8 mouse cellular contexts compared by ENCODE assay signal in the genomic region with DNA sequence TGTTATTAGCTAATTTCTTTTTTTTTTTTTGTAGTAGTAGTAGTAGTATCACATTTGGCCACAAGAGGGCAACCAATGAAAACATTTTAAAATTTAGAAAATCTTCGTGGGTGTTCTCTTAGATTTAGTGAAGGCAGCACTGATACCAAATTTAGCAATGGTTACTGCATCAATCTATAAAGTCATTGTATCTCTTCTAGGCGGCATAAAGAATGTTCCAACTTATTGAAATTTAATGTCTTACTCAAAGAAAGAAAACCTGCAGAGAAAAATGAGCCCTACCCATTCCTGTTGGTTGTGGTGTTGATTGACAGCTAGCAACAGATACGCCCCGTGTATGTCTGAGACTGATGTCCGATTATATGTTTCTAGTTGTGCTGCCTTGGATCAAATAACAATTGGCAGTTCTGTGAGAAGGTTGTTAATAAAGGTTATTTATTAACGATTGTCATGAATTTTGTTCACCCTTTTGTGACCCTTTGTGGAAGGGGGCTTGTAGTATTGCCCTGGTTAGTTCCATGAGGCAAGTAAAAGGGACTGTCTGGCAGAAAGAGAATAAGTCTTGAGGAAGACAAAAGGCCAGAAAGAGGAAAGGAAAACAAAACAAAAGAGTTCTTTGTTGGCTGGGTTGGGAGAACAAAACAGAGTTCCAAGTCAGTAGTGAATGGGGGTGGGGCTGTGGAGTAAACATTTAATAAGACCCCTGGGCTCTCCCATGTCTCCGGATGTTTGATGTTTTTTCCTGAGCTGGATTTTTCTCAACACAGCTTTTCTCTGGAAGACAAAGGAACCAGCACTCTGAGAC.
DNase-seq lines count a peak whose midpoint lies in the region; ATAC-seq and TF ChIP-seq lines count a peak whose summit lies in the region.

No protein-coding gene starts in this region.

- WGBS in cerebellum, adult 2 months, result 4% methylated on average over 7 of the region's 7 CpGs
- 22% methylated on average over 7 of the region's 7 CpGs for WGBS in lung, embryonic 16.5 days
- whole genome bisulfite sequencing in limb, embryonic 14.5 days, result 27% methylated on average over 7 of the region's 7 CpGs

- 0 out of 2 replicates have a peak overlapping the region, but pooled peaks have one; percentile 25 for H3K4me2 ChIP-seq in lung, embryonic 16.5 days (ENCODE audit: low read depth, low read length)
- no peak overlapping the region for H3K4me2 ChIP-seq in limb, embryonic 14.5 days (replicated peaks; ENCODE audit: low read depth, low read length, severe bottlenecking)

- peak in 1 of 2 experiments; percentile 37 for DNase-seq in cerebellum, adult 2 months
- no peak for DNase-seq in cerebellum, postnatal 4 days (ENCODE audit: low spot score in 2 of 2)
- DNase-seq in lung, postnatal 14 days, result no peak
- DNase-seq in limb, embryonic 14.5 days (ENCODE audit: low spot score), result peak; percentile 69
- DNase-seq in frontal cortex, postnatal 10 days (ENCODE audit: low spot score in 2 of 2), result no peak
- DNase-seq in urinary bladder, postnatal 25 days (ENCODE audit: low spot score), result no peak
- no peak for DNase-seq in gastrocnemius, postnatal 4 days (ENCODE audit: low spot score in 2 of 2)

- TF ChIP-seq POLR2A in cerebellum, adult 2 months (IDR thresholded peaks at IDR 0.05; ENCODE audit: borderline replicate concordance, insufficient read depth, low read length), result no peak
- TF ChIP-seq POLR2A in limb, embryonic 14.5 days (IDR thresholded peaks at IDR 0.05; ENCODE audit: borderline replicate concordance, extremely low read depth, insufficient read depth, insufficient read length), result no peak

- peak overlapping the region; percentile 8 for H3K4me3 ChIP-seq in cerebellum, adult 2 months (replicated peaks; ENCODE audit: insufficient read depth, low read depth, low read length)
- no peak overlapping the region for H3K4me3 ChIP-seq in lung, embryonic 16.5 days (ENCODE audit: low read length)
- H3K4me3 ChIP-seq in limb, embryonic 14.5 days (replicated peaks; ENCODE audit: low read length), result no peak overlapping the region

- TF ChIP-seq CTCF in cerebellum, adult 2 months (IDR thresholded peaks at IDR 0.05; ENCODE audit: borderline replicate concordance, insufficient read depth, low read depth, low read length), result peak; percentile 27; the same call in 1 of the 2 replicates

- no peak for ATAC-seq in lung, embryonic 16.5 days (ENCODE audit: low read depth)
- ATAC-seq in limb, embryonic 14.5 days (ENCODE audit: low FRiP score, low read depth), result peak; percentile 41; the same call in 1 of the 2 replicates

- H3K9me3 ChIP-seq in lung, embryonic 16.5 days (ENCODE audit: control insufficient read depth, low read length), result no peaks in the 10 kb centered on the region
- H3K9me3 ChIP-seq in limb, embryonic 14.5 days (ENCODE audit: control insufficient read depth, low read length), result no peaks in the 10 kb centered on the region

- no peaks in the 10 kb centered on the region; the same call in 1 of the 2 replicates for H3K4me1 ChIP-seq in cerebellum, adult 2 months (ENCODE audit: control insufficient read depth, insufficient read depth, low read length)
- H3K4me1 ChIP-seq in lung, embryonic 16.5 days (replicated peaks; ENCODE audit: control insufficient read depth, insufficient read depth, low read length), result no peaks in the 10 kb centered on the region; the same call in 1 of the 2 replicates
- H3K4me1 ChIP-seq in limb, embryonic 14.5 days (ENCODE audit: control insufficient read depth, insufficient read depth, low read length), result no peaks in the 10 kb centered on the region; the same call in 1 of the 2 replicates

- no peak overlapping the region for H3K27ac ChIP-seq in cerebellum, adult 2 months (ENCODE audit: insufficient read depth, low read length)
- H3K27ac ChIP-seq in lung, embryonic 16.5 days (ENCODE audit: low read length), result peak overlapping the region; percentile 4; the same call in 1 of the 2 replicates
- no peak overlapping the region for H3K27ac ChIP-seq in limb, embryonic 14.5 days (replicated peaks; ENCODE audit: low read depth, low read length)

- H3K9ac ChIP-seq in lung, embryonic 16.5 days (ENCODE audit: low read length), result no peak overlapping the region
- H3K9ac ChIP-seq in limb, embryonic 14.5 days (ENCODE audit: low read depth, low read length, severe bottlenecking), result no peak overlapping the region

- no peaks in the 10 kb centered on the region for H3K27me3 ChIP-seq in cerebellum, adult 2 months (ENCODE audit: control insufficient read depth, insufficient read depth, low read length)
- H3K27me3 ChIP-seq in lung, embryonic 16.5 days (ENCODE audit: control insufficient read depth, insufficient read depth, low read depth, low read length), result no peaks in the 10 kb centered on the region
- no peaks in the 10 kb centered on the region for H3K27me3 ChIP-seq in limb, embryonic 14.5 days (ENCODE audit: control insufficient read depth, insufficient read depth, low read length)

- no peaks in the 10 kb centered on the region for H3K36me3 ChIP-seq in lung, embryonic 16.5 days (ENCODE audit: control insufficient read depth, insufficient read depth, low read length)
- H3K36me3 ChIP-seq in limb, embryonic 14.5 days (ENCODE audit: control insufficient read depth, insufficient read depth, low read length), result no peaks in the 10 kb centered on the region
